Comparison of ENCODE assay signal across 25 mouse cellular contexts in genomic region chr1:153376446-153376845, GRCm38 (mm10). TPM values are rescaled to one million over a fixed set of nuclear protein-coding genes. Genes with fewer than 3 reads are reported as not detected.
DNase-seq lines count a peak whose midpoint lies in the region; ATAC-seq and TF ChIP-seq lines count a peak whose summit lies in the region.
"Had no signal": no experiment of that assay in that cellular context is flagged by ENCODE, and none has a peak within 500 bp of the region (broad histone marks: within the 10 kb centered on the region; RNA-seq: fewer than 3 reads in every experiment).

No protein-coding gene starts in this region.

- no peaks in the 10 kb centered on the region for H3K36me3 ChIP-seq in heart, embryonic 10.5 days
- no peaks in the 10 kb centered on the region for H3K36me3 ChIP-seq in heart, adult 2 months (ENCODE audit: control insufficient read depth, insufficient read depth, low read length)
- H3K36me3 ChIP-seq: embryonic facial prominence, embryonic 15.5 days; forebrain, embryonic 10.5 days; G1E; heart, embryonic 13.5 days had no signal

- H3K9ac ChIP-seq in heart, adult 2 months (ENCODE audit: low read depth, low read length) = no peak overlapping the region
- H3K9ac ChIP-seq: embryonic facial prominence, embryonic 15.5 days; heart, embryonic 13.5 days; hindbrain, embryonic 14.5 days had no signal

- no peak overlapping the region for H3K4me3 ChIP-seq in heart, embryonic 10.5 days
- no peak overlapping the region for H3K4me3 ChIP-seq in heart, adult 2 months
- H3K4me3 ChIP-seq: embryonic facial prominence, embryonic 15.5 days; erythroblast, embryonic 14.5 days; forebrain, embryonic 10.5 days; gastrocnemius, adult 2 months; heart, embryonic 13.5 days had no signal

- TF ChIP-seq EP300 in heart, adult 2 months (IDR thresholded peaks at IDR 0.05; ENCODE audit: insufficient read depth, low read depth, low read length) = no peak

- no peaks in the 10 kb centered on the region for H3K27me3 ChIP-seq in heart, embryonic 10.5 days (ENCODE audit: insufficient read depth, poor library complexity, severe bottlenecking)
- H3K27me3 ChIP-seq in heart, adult 2 months (ENCODE audit: control insufficient read depth, insufficient read depth, low read length) = no peaks in the 10 kb centered on the region
- H3K27me3 ChIP-seq: embryonic facial prominence, embryonic 15.5 days; heart, embryonic 13.5 days had no signal

- no peaks in the 10 kb centered on the region for H3K79me2 ChIP-seq in heart, adult 2 months (replicated peaks; ENCODE audit: control insufficient read depth, insufficient read depth, low read length)

- no peak for ATAC-seq in inflammation-experienced regulatory T-cells, adult 6 months
- ATAC-seq: forebrain, embryonic 14.5 days; intestine, postnatal 0 days had no signal

- H3K4me1 ChIP-seq in heart, embryonic 10.5 days = 0 out of 2 replicates have a peak, but pooled peaks cover 3% of the 10 kb centered on the region
- H3K4me1 ChIP-seq in heart, adult 2 months (ENCODE audit: control insufficient read depth, insufficient read depth, low read length) = no peaks in the 10 kb centered on the region
- H3K4me1 ChIP-seq: embryonic facial prominence, embryonic 15.5 days had no signal

- no peak overlapping the region for H3K27ac ChIP-seq in heart, embryonic 10.5 days
- H3K27ac ChIP-seq in heart, adult 2 months = no peak overlapping the region
- H3K27ac ChIP-seq: embryonic facial prominence, embryonic 15.5 days; forebrain, embryonic 10.5 days; gastrocnemius, adult 2 months; heart, embryonic 13.5 days; hindbrain, embryonic 14.5 days had no signal

- 43% methylated on average over 6 of the region's 6 CpGs for WGBS in heart, embryonic 10.5 days
- 68% methylated on average over 6 of the region's 6 CpGs for WGBS in heart, adult 2 months

- DNase-seq in heart, embryonic 10.5 days (ENCODE audit: low spot score) = peak; percentile 20
- no peak for DNase-seq in heart, adult 2 months
- peak; percentile 4 to 41 for DNase-seq in spleen, postnatal 4 days (ENCODE audit: low spot score in 2 of 2)
- DNase-seq in spleen, postnatal 14 days (ENCODE audit: low spot score in 2 of 2) = no peak
- peak; percentile 68 for DNase-seq in WW6 (ENCODE audit: low read depth, low spot score)
- DNase-seq in right cerebral cortex, postnatal 25 days = no peak
- no peak for DNase-seq in urinary bladder, adult 18-20 months (ENCODE audit: low spot score in 2 of 2)
- DNase-seq: adrenal gland, adult 8-10 months; adrenal gland, postnatal 36 days; cerebellum, adult 2 months; cerebellum, postnatal 10 days; gastrocnemius, adult 2 months; gastrocnemius, postnatal 25 days; heart, adult 18-20 months; heart, postnatal 36 days had no signal

- TF ChIP-seq CTCF in heart, adult 2 months (IDR thresholded peaks at IDR 0.05) = no peak

- TF ChIP-seq POLR2A in heart, adult 2 months (IDR thresholded peaks at IDR 0.05; ENCODE audit: insufficient read depth, low read depth, low read length) = no peak

- intact Hi-C loops in heart, adult 2 months (cut with DNase I) = no loop called here

- no peaks in the 10 kb centered on the region for H3K9me3 ChIP-seq in heart, embryonic 10.5 days
- H3K9me3 ChIP-seq: embryonic facial prominence, embryonic 15.5 days; forebrain, embryonic 10.5 days; G1E; heart, embryonic 13.5 days had no signal

RNA-seq across cellular contexts. Expression of gene Lamc1, which starts 43.9 kb away (rescaled TPM):
- 62.6 and 85.3 TPM in 2 replicates for polyA plus RNA-seq in heart, embryonic 10.5 days (2016; fragmentation: Nextera tagmentation; extraction: Ambion mirVana)
- total RNA-seq in heart, adult 2 months (2021) = 100 to 1,000 TPM; 111 to 116 TPM
- 103 and 138 TPM in 2 replicates for polyA plus RNA-seq in heart, adult 2 months (2012; rRNA removed)
- polyA plus RNA-seq in inflammation-experienced regulatory T-cells, adult 6 months (2017; shearing (Covaris generic)) = 10 to 100 TPM in 1 of 3 experiments, 1 to 10 TPM in 2; 6.2 to 11.7 (median 8.9) TPM

RNA-seq across cellular contexts. Expression of gene Shcbp1l, which starts 48.5 kb away (rescaled TPM):
- 0.17 and 0.20 TPM in 2 replicates for polyA plus RNA-seq in heart, embryonic 10.5 days (2016; fragmentation: Nextera tagmentation; extraction: Ambion mirVana)
- not detected for total RNA-seq in heart, adult 2 months (2021)
- 0.06 TPM in 1 of 2 replicates, not detected in the other for polyA plus RNA-seq in heart, adult 2 months (2012; rRNA removed)
- under 1 TPM; 0.28 to 0.54 (median 0.52) TPM for polyA plus RNA-seq in inflammation-experienced regulatory T-cells, adult 6 months (2017; shearing (Covaris generic))
- total RNA-seq: gastrocnemius, adult 2 months; gastrocnemius, postnatal 25 days; heart, adult 18-20 months; heart, postnatal 36 days had no signal
- polyA plus RNA-seq: erythroblast, embryonic 14.5 days; heart, postnatal 0 days; intestine, postnatal 0 days had no signal

Comparison
In these comparisons a context has a peak if more than half of its experiments do, and no peak if none do; other contexts are left out.
1. DNase-seq: peak in heart, embryonic 10.5 days (single experiment), spleen, postnatal 4 days (2 of 2) and WW6 (single experiment); none in heart, adult 2 months (0 of 2), spleen, postnatal 14 days (0 of 2), right cerebral cortex, postnatal 25 days (single experiment) and urinary bladder, adult 18-20 months (0 of 2).